Mouse (Mus musculus): ENCODE results near the gene Gng3. TPM values are rescaled to one million over a fixed set of nuclear protein-coding genes. Genes with fewer than 3 reads are reported as not detected.

Gng3 gene
- polyA plus RNA-seq (2014; fragmentation: Illumina TruSeq; extraction: RNeasy Lipid Tissue Mini Kit (QIAGEN cat#74804); ENCODE audit: low read depth, low replicate concordance) = not detected

GRCm38 (mm10) chr19:8839103-8839907 lies at the start of gene Gng3:
Gene Gng3, minus strand, starts transcription at chr19:8839194.

GRCm38 (mm10) chr19:8883616-8884015 lies 44.6 kb upstream of the Gng3 start, which contains the start of the genes Lbhd1 and Gm49403:
Gene Lbhd1, plus strand, starts transcription at chr19:8883732.
Gene Gm49403, plus strand, starts transcription at chr19:8883930.

GRCm38 (mm10) chr19:8880311-8881033 lies 41.5 kb upstream of the Gng3 start, which contains the start of gene Uqcc3:
Gene Uqcc3, minus strand, starts transcription at chr19:8880923.

GRCm38 (mm10) chr19:8871267-8872186 lies 32.5 kb upstream of the Gng3 start, which contains the start of gene Ubxn1:
Gene Ubxn1, plus strand, starts transcription at chr19:8871496.

GRCm38 (mm10) chr19:8850402-8850901 lies 11.5 kb upstream of the Gng3 start, which contains the start of gene Lrrn4cl:
Gene Lrrn4cl, plus strand, starts transcription at chr19:8850768.

GRCm38 (mm10) chr19:8837251-8837791 lies 1.7 kb downstream of the Gng3 start, which contains the start of gene Bscl2:
Gene Bscl2, plus strand, starts transcription at chr19:8837467.

GRCm38 (mm10) chr19:8829660-8830059 lies 9.3 kb downstream of the Gng3 start, which contains the start of gene AC129217.1:
Gene AC129217.1, plus strand, starts transcription at chr19:8829773.

GRCm38 (mm10) chr19:8819596-8820423 lies 19.2 kb downstream of the Gng3 start, which contains the start of gene Hnrnpul2:
Gene Hnrnpul2, plus strand, starts transcription at chr19:8820010.

GRCm38 (mm10) chr19:8818801-8819595 lies 20.0 kb downstream of the Gng3 start, which contains the start of gene Ttc9c:
Gene Ttc9c, minus strand, starts transcription at chr19:8819333.

GRCm38 (mm10) chr19:8802130-8802821 lies 36.7 kb downstream of the Gng3 start, which contains the start of gene Zbtb3:
Gene Zbtb3, plus strand, starts transcription at chr19:8802555.

GRCm38 (mm10) chr19:8798264-8798946 lies 40.6 kb downstream of the Gng3 start, which contains the start of gene Polr2g:
Gene Polr2g, minus strand, starts transcription at chr19:8798577.

Other genes starting within 250 kb of the Gng3 start
- gene Slc22a8, start 247.9 kb downstream of the Gng3 start, polyA plus RNA-seq (2014; fragmentation: Illumina TruSeq; extraction: RNeasy Lipid Tissue Mini Kit (QIAGEN cat#74804); ENCODE audit: low read depth, low replicate concordance) = 94.7 TPM
- 75.4 TPM for gene Slc22a6, start 221.2 kb downstream of the Gng3 start, polyA plus RNA-seq (2014; fragmentation: Illumina TruSeq; extraction: RNeasy Lipid Tissue Mini Kit (QIAGEN cat#74804); ENCODE audit: low read depth, low replicate concordance)
- not detected for gene Chrm1, start 175.4 kb downstream of the Gng3 start, polyA plus RNA-seq (2014; fragmentation: Illumina TruSeq; extraction: RNeasy Lipid Tissue Mini Kit (QIAGEN cat#74804); ENCODE audit: low read depth, low replicate concordance)
- gene Slc3a2, start 115.8 kb downstream of the Gng3 start, polyA plus RNA-seq (2014; fragmentation: Illumina TruSeq; extraction: RNeasy Lipid Tissue Mini Kit (QIAGEN cat#74804); ENCODE audit: low read depth, low replicate concordance) = 283 TPM
- 6.9 TPM for gene Wdr74, start 103.4 kb downstream of the Gng3 start, polyA plus RNA-seq (2014; fragmentation: Illumina TruSeq; extraction: RNeasy Lipid Tissue Mini Kit (QIAGEN cat#74804); ENCODE audit: low read depth, low replicate concordance)
- gene 1700092M07Rik, start 98.5 kb downstream of the Gng3 start, polyA plus RNA-seq (2014; fragmentation: Illumina TruSeq; extraction: RNeasy Lipid Tissue Mini Kit (QIAGEN cat#74804); ENCODE audit: low read depth, low replicate concordance) = not detected
- 39.9 TPM for gene Stx5a, start 97.8 kb downstream of the Gng3 start, polyA plus RNA-seq (2014; fragmentation: Illumina TruSeq; extraction: RNeasy Lipid Tissue Mini Kit (QIAGEN cat#74804); ENCODE audit: low read depth, low replicate concordance)
- 50.7 TPM for gene Nxf1, start 82.1 kb downstream of the Gng3 start, polyA plus RNA-seq (2014; fragmentation: Illumina TruSeq; extraction: RNeasy Lipid Tissue Mini Kit (QIAGEN cat#74804); ENCODE audit: low read depth, low replicate concordance)
- 44.7 TPM for gene Tmem223, start 68.2 kb downstream of the Gng3 start, polyA plus RNA-seq (2014; fragmentation: Illumina TruSeq; extraction: RNeasy Lipid Tissue Mini Kit (QIAGEN cat#74804); ENCODE audit: low read depth, low replicate concordance)
- gene Tmem179b, start 64.7 kb downstream of the Gng3 start, polyA plus RNA-seq (2014; fragmentation: Illumina TruSeq; extraction: RNeasy Lipid Tissue Mini Kit (QIAGEN cat#74804); ENCODE audit: low read depth, low replicate concordance) = 44.0 TPM
- 0.77 TPM for gene Taf6l, start 52.8 kb downstream of the Gng3 start, polyA plus RNA-seq (2014; fragmentation: Illumina TruSeq; extraction: RNeasy Lipid Tissue Mini Kit (QIAGEN cat#74804); ENCODE audit: low read depth, low replicate concordance)
- 71.4 TPM for gene Polr2g, start 40.6 kb downstream of the Gng3 start, polyA plus RNA-seq (2014; fragmentation: Illumina TruSeq; extraction: RNeasy Lipid Tissue Mini Kit (QIAGEN cat#74804); ENCODE audit: low read depth, low replicate concordance)
- 0.28 TPM for gene Zbtb3, start 36.6 kb downstream of the Gng3 start, polyA plus RNA-seq (2014; fragmentation: Illumina TruSeq; extraction: RNeasy Lipid Tissue Mini Kit (QIAGEN cat#74804); ENCODE audit: low read depth, low replicate concordance)
- 58.2 TPM for gene Ttc9c, start 19.9 kb downstream of the Gng3 start, polyA plus RNA-seq (2014; fragmentation: Illumina TruSeq; extraction: RNeasy Lipid Tissue Mini Kit (QIAGEN cat#74804); ENCODE audit: low read depth, low replicate concordance)
- 109 TPM for gene Hnrnpul2, start 19.2 kb downstream of the Gng3 start, polyA plus RNA-seq (2014; fragmentation: Illumina TruSeq; extraction: RNeasy Lipid Tissue Mini Kit (QIAGEN cat#74804); ENCODE audit: low read depth, low replicate concordance)
- gene AC129217.1, start 9.4 kb downstream of the Gng3 start, polyA plus RNA-seq (2014; fragmentation: Illumina TruSeq; extraction: RNeasy Lipid Tissue Mini Kit (QIAGEN cat#74804); ENCODE audit: low read depth, low replicate concordance) = not detected
- gene Bscl2, start 1.7 kb downstream of the Gng3 start, polyA plus RNA-seq (2014; fragmentation: Illumina TruSeq; extraction: RNeasy Lipid Tissue Mini Kit (QIAGEN cat#74804); ENCODE audit: low read depth, low replicate concordance) = 21.8 TPM
- 0.69 TPM for gene Lrrn4cl, start 11.6 kb upstream of the Gng3 start, polyA plus RNA-seq (2014; fragmentation: Illumina TruSeq; extraction: RNeasy Lipid Tissue Mini Kit (QIAGEN cat#74804); ENCODE audit: low read depth, low replicate concordance)
- 17.7 TPM for gene Ubxn1, start 32.3 kb upstream of the Gng3 start, polyA plus RNA-seq (2014; fragmentation: Illumina TruSeq; extraction: RNeasy Lipid Tissue Mini Kit (QIAGEN cat#74804); ENCODE audit: low read depth, low replicate concordance)
- gene Uqcc3, start 41.7 kb upstream of the Gng3 start, polyA plus RNA-seq (2014; fragmentation: Illumina TruSeq; extraction: RNeasy Lipid Tissue Mini Kit (QIAGEN cat#74804); ENCODE audit: low read depth, low replicate concordance) = 6.6 TPM
- gene Lbhd1, start 44.5 kb upstream of the Gng3 start, polyA plus RNA-seq (2014; fragmentation: Illumina TruSeq; extraction: RNeasy Lipid Tissue Mini Kit (QIAGEN cat#74804); ENCODE audit: low read depth, low replicate concordance) = 56.4 TPM
- gene Gm49403, start 44.7 kb upstream of the Gng3 start, polyA plus RNA-seq (2014; fragmentation: Illumina TruSeq; extraction: RNeasy Lipid Tissue Mini Kit (QIAGEN cat#74804); ENCODE audit: low read depth, low replicate concordance) = not detected
- gene 1810009A15Rik, start 49.7 kb upstream of the Gng3 start, polyA plus RNA-seq (2014; fragmentation: Illumina TruSeq; extraction: RNeasy Lipid Tissue Mini Kit (QIAGEN cat#74804); ENCODE audit: low read depth, low replicate concordance) = 17.3 TPM
- gene Gm49416, start 49.7 kb upstream of the Gng3 start, polyA plus RNA-seq (2014; fragmentation: Illumina TruSeq; extraction: RNeasy Lipid Tissue Mini Kit (QIAGEN cat#74804); ENCODE audit: low read depth, low replicate concordance) = not detected
- gene Ints5, start 53.8 kb upstream of the Gng3 start, polyA plus RNA-seq (2014; fragmentation: Illumina TruSeq; extraction: RNeasy Lipid Tissue Mini Kit (QIAGEN cat#74804); ENCODE audit: low read depth, low replicate concordance) = 0.32 TPM
- gene Ganab, start 58.9 kb upstream of the Gng3 start, polyA plus RNA-seq (2014; fragmentation: Illumina TruSeq; extraction: RNeasy Lipid Tissue Mini Kit (QIAGEN cat#74804); ENCODE audit: low read depth, low replicate concordance) = 80.0 TPM
- gene B3gat3, start 81.2 kb upstream of the Gng3 start, polyA plus RNA-seq (2014; fragmentation: Illumina TruSeq; extraction: RNeasy Lipid Tissue Mini Kit (QIAGEN cat#74804); ENCODE audit: low read depth, low replicate concordance) = 5.2 TPM
- gene Rom1, start 90.2 kb upstream of the Gng3 start, polyA plus RNA-seq (2014; fragmentation: Illumina TruSeq; extraction: RNeasy Lipid Tissue Mini Kit (QIAGEN cat#74804); ENCODE audit: low read depth, low replicate concordance) = 0.40 TPM
- gene Eml3, start 90.4 kb upstream of the Gng3 start, polyA plus RNA-seq (2014; fragmentation: Illumina TruSeq; extraction: RNeasy Lipid Tissue Mini Kit (QIAGEN cat#74804); ENCODE audit: low read depth, low replicate concordance) = 2.1 TPM
- gene Mta2, start 102.7 kb upstream of the Gng3 start, polyA plus RNA-seq (2014; fragmentation: Illumina TruSeq; extraction: RNeasy Lipid Tissue Mini Kit (QIAGEN cat#74804); ENCODE audit: low read depth, low replicate concordance) = 47.2 TPM
- 2.3 TPM for gene Tut1, start 114.7 kb upstream of the Gng3 start, polyA plus RNA-seq (2014; fragmentation: Illumina TruSeq; extraction: RNeasy Lipid Tissue Mini Kit (QIAGEN cat#74804); ENCODE audit: low read depth, low replicate concordance)
- 56.6 TPM for gene Eef1g, start 127.8 kb upstream of the Gng3 start, polyA plus RNA-seq (2014; fragmentation: Illumina TruSeq; extraction: RNeasy Lipid Tissue Mini Kit (QIAGEN cat#74804); ENCODE audit: low read depth, low replicate concordance)
- gene Ahnak, start 150.1 kb upstream of the Gng3 start, polyA plus RNA-seq (2014; fragmentation: Illumina TruSeq; extraction: RNeasy Lipid Tissue Mini Kit (QIAGEN cat#74804); ENCODE audit: low read depth, low replicate concordance) = 25.5 TPM
- not detected for gene Scgb1a1, start 248.8 kb upstream of the Gng3 start, polyA plus RNA-seq (2014; fragmentation: Illumina TruSeq; extraction: RNeasy Lipid Tissue Mini Kit (QIAGEN cat#74804); ENCODE audit: low read depth, low replicate concordance)